Mouse (Mus musculus): ENCODE data around the gene Cacna1d.

GRCm38 (mm10) chr14:30079729-30080128, 411.5 kb downstream of the Cacna1d start:
- TF ChIP-seq CTCF (IDR thresholded peaks at IDR 0.05; ENCODE audit: extremely low read depth, insufficient read depth, insufficient read length, insufficient replicate concordance) (no peak), POLR2A (IDR thresholded peaks at IDR 0.05; ENCODE audit: low read depth, low read length) (no peak)
